ENCODE assay signal across 8 mouse cellular contexts in the genomic region with DNA sequence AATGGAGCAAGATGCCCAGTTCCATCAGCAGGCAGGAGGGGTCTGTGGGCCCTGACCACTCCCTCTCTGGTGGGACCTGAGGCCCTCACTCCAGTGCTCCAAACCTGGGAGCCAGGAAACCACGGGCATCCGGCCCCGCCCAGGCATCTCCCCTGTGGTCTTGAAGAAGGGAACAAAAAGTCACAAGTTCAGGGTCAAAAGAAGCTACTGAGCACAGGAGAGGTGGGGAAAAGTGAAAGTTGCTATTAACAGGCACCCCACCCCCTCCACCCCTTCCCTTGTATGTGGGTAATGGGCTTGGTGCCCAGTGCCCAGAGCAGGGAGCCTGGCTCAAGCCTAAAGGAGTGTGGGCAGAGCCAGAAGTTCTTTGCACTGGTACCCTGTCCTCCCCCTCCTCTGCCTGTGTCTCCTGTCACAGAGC. TPM values are rescaled to one million over a fixed set of nuclear protein-coding genes. Genes with fewer than 3 reads are reported as not detected.
DNase-seq lines count a peak whose midpoint lies in the region; ATAC-seq and TF ChIP-seq lines count a peak whose summit lies in the region.

No protein-coding gene starts in this region.

- DNase-seq in heart, adult 8-10 months (ENCODE audit: low spot score) = no peak
- DNase-seq in brain, embryonic 14.5 days (ENCODE audit: low read depth) = peak; percentile 92
- DNase-seq in lung, postnatal 0 days (ENCODE audit: low spot score) = no peak
- DNase-seq in spleen, adult 18-20 months = peak; percentile 85 to 87
- no peak for DNase-seq in urinary bladder, postnatal 4 days (ENCODE audit: low spot score in 2 of 2)
- no peak for DNase-seq in embryo, embryonic 10 days (ENCODE audit: low spot score)

- no peak for TF ChIP-seq POLR2A in brain, embryonic 14.5 days (IDR thresholded peaks at IDR 0.05; ENCODE audit: borderline replicate concordance, extremely low read depth, insufficient read depth, insufficient read length, poor library complexity, severe bottlenecking)

- peaks cover 48% of the 10 kb centered on the region for H3K36me3 ChIP-seq in heart, embryonic 15.5 days
- peaks cover 11% of the 10 kb centered on the region; the same call in 1 of the 2 replicates for H3K36me3 ChIP-seq in hindbrain, embryonic 16.5 days (ENCODE audit: control insufficient read depth, insufficient read depth, low read length)
- peaks cover 31% of the 10 kb centered on the region for H3K36me3 ChIP-seq in lung, postnatal 0 days (ENCODE audit: insufficient read depth, low read length)

- TF ChIP-seq EP300 in lung, postnatal 0 days (IDR thresholded peaks at IDR 0.05) = peak; percentile 40; the same call in 1 of the 2 replicates

- no peak overlapping the region for H3K4me3 ChIP-seq in heart, embryonic 15.5 days
- no peak overlapping the region for H3K4me3 ChIP-seq in hindbrain, embryonic 16.5 days (ENCODE audit: low read length)
- H3K4me3 ChIP-seq in lung, postnatal 0 days (ENCODE audit: low read depth, low read length) = no peak overlapping the region

- H3K27me3 ChIP-seq in heart, embryonic 15.5 days = no peaks in the 10 kb centered on the region
- no peaks in the 10 kb centered on the region for H3K27me3 ChIP-seq in hindbrain, embryonic 16.5 days (replicated peaks; ENCODE audit: control insufficient read depth, insufficient read depth, low read length)
- no peaks in the 10 kb centered on the region for H3K27me3 ChIP-seq in lung, postnatal 0 days (replicated peaks; ENCODE audit: insufficient read depth, low read length)

- peak overlapping the region; percentile 45 for H3K27ac ChIP-seq in heart, embryonic 15.5 days
- peak overlapping the region; percentile 97 for H3K27ac ChIP-seq in hindbrain, embryonic 16.5 days (ENCODE audit: low read depth, low read length)
- H3K27ac ChIP-seq in lung, postnatal 0 days (ENCODE audit: low read length) = no peak overlapping the region

- no peak for ATAC-seq in heart, embryonic 15.5 days (replicated peaks; ENCODE audit: insufficient number of reproducible peaks, insufficient read depth, low FRiP score, low read depth)
- peak; percentile 46 for ATAC-seq in hindbrain, embryonic 16.5 days
- ATAC-seq in lung, postnatal 0 days = no peak

- H3K4me2 ChIP-seq in heart, embryonic 15.5 days = peak overlapping the region; percentile 10; the same call in 1 of the 2 replicates
- peak overlapping the region; percentile 41 for H3K4me2 ChIP-seq in hindbrain, embryonic 16.5 days (ENCODE audit: low read length)
- H3K4me2 ChIP-seq in lung, postnatal 0 days (replicated peaks; ENCODE audit: low read depth, low read length) = no peak overlapping the region

- TF ChIP-seq CTCF in brain, embryonic 14.5 days (IDR thresholded peaks at IDR 0.05; ENCODE audit: borderline replicate concordance, extremely low read depth, insufficient read depth, insufficient read length) = no peak
- no peak for TF ChIP-seq CTCF in lung, postnatal 0 days (IDR thresholded peaks at IDR 0.05)

- no peak overlapping the region for H3K9ac ChIP-seq in heart, embryonic 15.5 days
- peak overlapping the region; percentile 46 for H3K9ac ChIP-seq in hindbrain, embryonic 16.5 days (ENCODE audit: low read depth, low read length)
- no peak overlapping the region for H3K9ac ChIP-seq in lung, postnatal 0 days (replicated peaks; ENCODE audit: low read depth)

- H3K4me1 ChIP-seq in heart, embryonic 15.5 days (replicated peaks) = peaks cover 60% of the 10 kb centered on the region
- H3K4me1 ChIP-seq in hindbrain, embryonic 16.5 days (ENCODE audit: control insufficient read depth, insufficient read depth, low read depth, low read length) = peaks cover 53% of the 10 kb centered on the region
- H3K4me1 ChIP-seq in lung, postnatal 0 days (ENCODE audit: insufficient read depth, low read depth, low read length) = peaks cover 16% of the 10 kb centered on the region

- 76% methylated on average over 3 of the region's 3 CpGs for WGBS in heart, embryonic 15.5 days
- WGBS in hindbrain, embryonic 16.5 days = 27% methylated on average over 3 of the region's 3 CpGs
- 63% methylated on average over 3 of the region's 3 CpGs for WGBS in lung, postnatal 0 days

- no peaks in the 10 kb centered on the region for H3K9me3 ChIP-seq in heart, embryonic 15.5 days (replicated peaks)
- H3K9me3 ChIP-seq in hindbrain, embryonic 16.5 days (ENCODE audit: control insufficient read depth, low read length) = no peaks in the 10 kb centered on the region
- H3K9me3 ChIP-seq in lung, postnatal 0 days (ENCODE audit: low read length) = no peaks in the 10 kb centered on the region

RNA-seq across cellular contexts. Expression of gene Dnajb12, which starts 17.6 kb away (rescaled TPM):
- 17.8 and 23.3 TPM in 2 replicates for polyA plus RNA-seq in heart, embryonic 15.5 days (2015; fragmentation: Nextera tagmentation; extraction: Ambion mirVana)
- 10 to 100 TPM; 38.1 to 44.8 (median 44.4) TPM for total RNA-seq in heart, adult 8-10 months (2022)
- polyA plus RNA-seq in brain, embryonic 14.5 days (2012; rRNA removed) = 22.6 and 34.0 TPM in 2 replicates
- polyA plus RNA-seq in hindbrain, embryonic 16.5 days (2015; fragmentation: Nextera tagmentation; extraction: Ambion mirVana) = 20.6 and 23.7 TPM in 2 replicates
- 19.8 and 24.4 TPM in 2 replicates for polyA plus RNA-seq in lung, postnatal 0 days (2015; fragmentation: Nextera tagmentation; extraction: Ambion mirVana)

RNA-seq across cellular contexts. Expression of gene Ddit4, which starts 54.7 kb away (rescaled TPM):
- polyA plus RNA-seq in heart, embryonic 15.5 days (2015; fragmentation: Nextera tagmentation; extraction: Ambion mirVana) = 22.7 and 33.4 TPM in 2 replicates
- total RNA-seq in heart, adult 8-10 months (2022) = 10 to 100 TPM; 22.1 to 74.4 (median 55.6) TPM
- polyA plus RNA-seq in brain, embryonic 14.5 days (2012; rRNA removed) = 82.4 and 114 TPM in 2 replicates
- 75.3 and 97.1 TPM in 2 replicates for polyA plus RNA-seq in hindbrain, embryonic 16.5 days (2015; fragmentation: Nextera tagmentation; extraction: Ambion mirVana)
- 21.2 and 28.1 TPM in 2 replicates for polyA plus RNA-seq in lung, postnatal 0 days (2015; fragmentation: Nextera tagmentation; extraction: Ambion mirVana)

Comparison
In these comparisons a context has a peak if more than half of its experiments do, and no peak if none do; other contexts are left out.
1. DNase-seq: peak in brain, embryonic 14.5 days (single experiment) and spleen, adult 18-20 months (2 of 2); none in heart, adult 8-10 months (single experiment), lung, postnatal 0 days (single experiment), urinary bladder, postnatal 4 days (0 of 2) and embryo, embryonic 10 days (single experiment).